Mouse (Mus musculus) olfactory bulb, adult 2 months (tissue): ENCODE measurements around the gene Bms1.

Experiments
- CTCF ChIP-seq: fragments of 200-500 bp; IDR thresholded peaks from 2 replicates; pipeline ENCODE4 v1.5.1; 2012; ENCODE audit warnings: low read depth, mild to moderate bottlenecking, low read length, moderate library complexity; ENCODE audit not compliant: insufficient read depth
- POLR2A ChIP-seq: fragments of 200-500 bp; IDR thresholded peaks from 2 replicates; pipeline ENCODE4 v1.6.1; 2012; ENCODE audit warnings: mild to moderate bottlenecking, low read depth, low read length, moderate library complexity; ENCODE audit not compliant: insufficient read depth

DNA sequence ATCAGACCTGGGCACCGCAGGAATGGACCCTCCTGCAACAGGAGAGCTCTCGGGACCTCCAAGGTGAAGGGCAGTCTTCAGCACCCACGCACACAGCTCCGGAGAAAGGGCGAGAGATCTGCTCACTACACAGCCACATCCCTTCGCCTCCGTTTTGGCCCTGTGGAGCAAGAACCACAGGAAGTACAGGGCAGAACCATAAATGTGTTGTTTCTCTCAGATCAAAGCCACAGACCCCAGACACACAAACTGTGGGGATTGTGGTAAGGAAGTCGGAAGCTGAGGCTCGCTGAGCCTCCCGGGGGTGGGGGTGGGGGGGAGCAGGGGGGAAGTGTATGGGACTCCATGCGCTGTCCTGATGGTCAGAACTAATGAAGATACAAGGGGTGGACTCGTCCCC is 68.9 kb downstream of the Bms1 start:
- TF ChIP-seq CTCF (no peak), POLR2A (no peak)
